Mouse (Mus musculus): ENCODE data around the gene Odf2l. TPM values are rescaled to one million over a fixed set of nuclear protein-coding genes. Genes with fewer than 3 reads are reported as not detected.

Gene Odf2l
- total RNA-seq (2021) = 10 to 100 TPM; 17.6 to 30.1 TPM

DNA sequence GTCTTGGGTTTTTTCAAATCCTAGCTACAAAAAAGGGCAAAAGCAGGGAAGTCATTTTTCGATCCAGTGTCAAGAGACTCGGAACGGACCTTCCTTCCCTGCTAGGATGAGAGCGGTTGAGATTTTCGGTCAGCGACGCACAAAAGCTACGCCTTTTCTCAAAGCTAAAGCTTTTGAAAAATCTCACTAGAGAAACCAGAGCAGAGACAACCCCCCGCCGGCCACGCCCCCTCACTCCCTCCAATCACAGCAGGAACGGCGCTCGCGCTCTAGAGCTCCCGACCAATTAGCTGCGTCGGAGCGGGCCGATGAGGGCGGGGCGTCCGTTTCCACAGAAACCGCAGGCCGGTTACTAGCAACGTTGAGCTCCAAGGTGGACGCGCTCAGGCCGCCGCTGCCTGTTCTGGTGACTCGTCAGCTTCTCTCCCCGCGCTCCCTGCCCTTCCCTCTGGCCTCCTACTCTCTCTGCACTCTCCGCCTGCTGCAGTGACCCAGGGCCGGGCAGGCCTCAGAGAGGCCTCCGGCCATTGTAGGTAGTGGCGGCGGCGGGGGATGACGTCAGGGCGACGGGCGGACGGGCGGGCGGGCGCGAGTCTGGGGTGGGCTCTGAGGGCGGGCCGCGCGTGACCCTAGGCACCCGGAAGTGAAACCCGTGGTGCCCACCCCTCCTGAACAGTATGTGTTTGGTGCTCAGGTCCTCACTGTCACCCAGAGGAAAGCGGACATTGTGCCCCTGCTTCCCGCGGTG is at the start of gene Odf2l:
Odf2l (plus strand) TSS at position 335 of the 748 bp plus-strand sequence.
- peak; percentile 98 for DNase-seq (ENCODE audit: low spot score in 2 of 2)
- intact Hi-C loops (cut with DNase I) = no loop called here

DNA sequence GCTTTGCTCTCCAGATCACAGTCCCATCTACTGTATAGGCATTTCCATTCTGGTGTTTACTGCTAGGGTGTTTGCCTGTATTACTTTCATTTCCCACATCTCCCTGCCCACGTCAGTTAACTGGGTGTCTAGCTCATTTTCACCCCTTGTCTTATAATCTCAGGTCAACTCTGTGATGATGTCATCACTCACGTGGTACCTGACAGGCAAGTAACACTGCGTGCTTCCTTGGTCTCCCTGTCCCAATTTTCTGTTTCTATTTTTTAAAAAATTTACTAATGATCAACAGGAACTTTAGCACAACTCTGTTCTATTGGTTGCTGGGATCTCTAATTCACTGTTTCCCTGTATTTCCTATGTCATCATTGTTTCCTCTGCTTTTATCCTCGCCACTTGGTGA is 49.4 kb upstream of the Odf2l start:
- no peak for DNase-seq (ENCODE audit: low spot score in 2 of 2)
- intact Hi-C loops (cut with DNase I) = no loop called here

DNA sequence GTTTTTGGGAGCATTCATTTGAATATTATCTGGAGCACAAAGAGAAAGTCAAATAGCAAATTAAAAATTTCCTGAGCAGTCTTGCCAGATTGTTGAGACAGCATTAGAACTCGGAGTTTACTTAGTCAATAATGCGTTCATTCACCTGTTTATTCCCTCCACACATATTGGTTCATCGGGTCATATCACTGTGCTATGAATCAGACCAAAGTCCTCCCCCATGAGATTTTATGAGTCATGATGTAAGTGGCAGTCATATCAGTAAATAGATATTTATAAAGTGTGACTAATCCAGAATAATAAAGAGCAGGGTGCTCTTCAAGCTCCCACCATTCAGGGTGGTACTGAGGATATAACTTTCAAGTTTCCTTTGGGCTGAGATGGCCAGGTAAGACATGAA is 46.0 kb upstream of the Odf2l start:
- no peak for DNase-seq (ENCODE audit: low spot score in 2 of 2)
- intact Hi-C loops (cut with DNase I) = no loop called here

DNA sequence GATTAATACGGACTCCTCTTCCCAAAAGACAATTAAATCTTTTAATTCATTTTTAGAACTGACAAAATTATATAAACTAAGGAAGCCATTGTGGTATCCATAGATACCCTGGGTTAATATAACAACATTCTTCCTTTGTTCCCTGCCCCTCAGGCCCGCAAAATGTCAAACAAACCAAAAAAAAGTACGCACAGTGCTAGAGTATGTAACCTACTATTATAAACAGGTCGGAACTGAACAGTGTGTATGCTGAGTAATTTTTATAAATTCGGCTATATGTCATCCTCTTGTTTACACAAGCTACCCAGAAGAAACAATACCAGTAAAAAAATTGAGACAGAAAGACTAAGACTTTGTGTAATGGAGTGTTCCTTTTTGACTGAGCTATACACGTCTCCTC is 40.0 kb upstream of the Odf2l start:
- DNase-seq (ENCODE audit: low spot score in 2 of 2) = no peak
- intact Hi-C loops (cut with DNase I) = no loop called here

DNA sequence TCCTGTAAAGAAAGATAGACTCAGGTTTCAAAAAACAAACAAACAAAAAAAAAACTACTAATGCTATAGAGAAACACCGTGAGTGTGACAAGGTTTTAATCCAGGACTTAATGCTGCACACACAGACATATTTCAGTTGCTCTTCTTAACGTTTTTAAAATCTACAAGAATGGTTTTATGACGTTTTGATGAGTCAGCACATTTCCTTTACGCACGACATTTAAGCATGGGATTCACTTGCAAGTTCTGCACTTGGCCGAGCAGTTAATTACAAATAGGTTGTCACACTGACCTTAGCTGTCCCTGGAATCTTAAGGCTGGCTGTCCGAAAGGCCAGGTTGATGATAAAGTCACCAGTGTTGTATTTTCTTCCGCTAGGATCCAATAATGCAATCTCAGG is 37.5 kb upstream of the Odf2l start:
- DNase-seq (ENCODE audit: low spot score in 2 of 2) = no peak
- intact Hi-C loops (cut with DNase I) = no loop called here

DNA sequence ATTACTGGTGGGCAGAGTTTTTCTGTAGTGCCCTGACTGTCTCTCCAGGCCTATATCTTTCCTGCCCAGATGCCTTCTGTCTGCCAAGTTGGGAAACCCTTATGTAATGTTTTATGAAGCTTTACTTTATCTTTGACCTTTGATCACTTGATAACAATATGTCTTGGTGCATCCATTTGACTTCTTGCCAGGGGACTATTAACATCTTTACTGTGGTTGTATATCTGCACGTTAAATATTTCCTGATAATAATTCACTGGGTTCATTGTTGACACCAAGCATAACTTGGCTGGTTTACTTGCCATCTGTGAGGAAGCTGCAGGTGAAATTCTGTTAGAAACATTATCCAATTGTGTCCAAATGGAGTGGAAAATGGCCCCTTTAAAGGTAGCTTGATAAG is 35.3 kb upstream of the Odf2l start:
- intact Hi-C loops (cut with DNase I) = no loop called here
- no peak for DNase-seq (ENCODE audit: low spot score in 2 of 2)

DNA sequence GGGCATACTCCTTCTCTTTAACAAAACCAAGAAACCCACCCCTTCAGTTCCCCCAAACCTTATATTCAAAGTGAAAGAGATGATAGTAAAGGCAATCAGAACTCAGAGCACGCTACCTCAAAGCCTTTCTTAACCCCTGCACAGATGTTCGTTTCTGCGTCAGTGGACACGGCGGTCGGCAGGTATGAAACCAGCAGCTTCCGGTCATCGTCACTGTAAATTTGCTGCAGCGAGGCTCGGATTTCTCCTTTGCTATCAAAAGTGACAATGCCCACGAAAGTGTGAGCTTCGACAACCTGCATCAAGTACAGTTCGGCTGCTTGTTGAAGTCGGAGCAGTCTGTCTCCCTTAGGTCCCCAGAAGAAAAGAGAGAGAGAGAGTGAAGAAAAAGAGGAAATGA is 32.2 kb upstream of the Odf2l start:
- intact Hi-C loops (cut with DNase I) = no loop called here

DNA sequence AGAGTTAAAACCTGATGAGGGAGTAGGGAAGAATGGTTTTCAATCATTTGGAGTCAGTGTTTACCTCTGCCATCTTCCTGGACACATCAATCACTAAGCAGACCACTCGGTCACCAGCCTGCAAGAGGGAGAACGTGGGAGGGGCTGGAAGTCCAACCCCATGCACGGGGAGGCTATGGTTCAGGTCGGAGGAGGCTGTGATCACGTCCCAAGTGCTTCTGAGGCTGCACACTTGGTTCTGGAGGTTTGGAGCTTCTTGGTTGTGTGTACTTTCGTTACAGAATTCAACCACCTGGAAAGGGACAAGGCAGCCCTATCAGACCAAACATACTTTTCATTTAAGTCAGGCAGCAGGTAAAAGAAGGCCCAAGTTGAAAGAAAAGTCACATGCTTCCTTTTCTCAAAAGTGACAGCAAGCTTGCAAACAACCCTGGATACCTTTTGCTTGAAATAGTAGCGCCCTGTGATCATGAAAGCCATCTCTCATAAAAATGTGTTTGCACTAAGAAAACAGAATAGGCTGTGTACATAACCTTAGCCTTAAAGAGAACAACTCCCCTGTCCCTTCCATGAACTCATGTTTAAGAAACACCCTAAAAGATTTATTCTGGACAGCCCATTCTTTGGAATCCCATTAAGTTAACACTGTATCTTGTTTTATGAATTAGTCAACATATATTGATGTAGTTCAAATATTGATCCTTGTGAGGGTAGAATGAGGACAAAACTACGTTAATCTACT is 30.4 kb upstream of the Odf2l start:
- intact Hi-C loops (cut with DNase I) = no loop called here
- DNase-seq (ENCODE audit: low spot score in 2 of 2) = no peak

More for the DNA sequence above, 32.2 kb upstream of the Odf2l start:
- no peak for DNase-seq (ENCODE audit: low spot score in 2 of 2)

DNA sequence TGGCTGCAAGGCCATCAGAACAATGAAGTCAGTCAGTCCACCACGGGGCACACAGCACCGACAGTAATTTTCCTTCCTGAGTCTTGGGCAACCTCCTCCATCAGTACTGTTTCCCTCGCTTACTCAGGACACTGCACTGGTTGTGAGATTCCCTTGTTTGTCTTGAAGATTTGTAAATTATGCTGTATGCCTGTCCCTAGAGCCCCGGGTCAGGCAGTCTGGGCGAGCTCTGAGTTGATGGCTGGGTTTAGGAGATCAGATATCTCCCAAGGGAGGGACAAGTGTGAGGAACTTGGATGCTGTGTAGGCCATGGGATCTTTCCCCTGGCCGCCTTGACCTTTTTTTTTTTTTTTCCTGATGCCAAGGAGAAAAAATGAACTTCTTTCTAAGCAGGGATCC is 19.1 kb upstream of the Odf2l start, which contains the start of gene Clca2:
Clca2 (minus strand) TSS at position 153 of the 400 bp plus-strand sequence.
- intact Hi-C loops (cut with DNase I) = no loop called here
- DNase-seq (ENCODE audit: low spot score in 2 of 2) = no peak

DNA sequence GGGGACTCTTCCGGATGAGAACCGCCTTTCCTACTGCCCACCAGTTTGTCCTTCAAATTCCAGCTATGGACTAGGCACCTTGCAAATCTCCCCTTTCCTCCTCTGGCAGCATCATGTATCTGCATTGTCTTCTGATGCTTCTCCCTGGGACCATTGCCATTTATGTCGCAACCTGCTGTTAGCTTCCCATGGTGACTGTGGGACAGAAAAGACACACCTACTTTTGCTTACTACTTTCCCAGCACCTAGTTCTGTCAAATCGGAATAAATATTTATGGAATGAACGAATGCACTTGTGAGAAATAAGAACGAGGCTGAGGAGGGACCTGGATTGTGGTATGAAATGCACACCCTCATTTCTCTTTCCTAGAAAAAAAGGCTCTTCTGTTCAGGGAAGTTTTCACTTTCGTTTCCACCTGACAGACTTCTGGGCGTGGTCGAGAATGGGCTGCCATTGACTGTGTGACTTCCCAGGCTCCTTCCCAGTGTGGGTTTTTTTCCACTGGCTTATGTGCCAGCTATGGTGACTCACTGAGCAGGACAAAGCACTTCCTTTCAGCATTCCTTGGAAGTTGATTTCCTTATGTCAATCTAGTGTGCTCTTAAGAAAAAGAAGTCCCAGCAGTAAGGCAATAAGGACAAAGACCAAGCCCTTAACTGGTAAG is 16.4 kb upstream of the Odf2l start:
- DNase-seq (ENCODE audit: low spot score in 2 of 2) = no peak
- intact Hi-C loops (cut with DNase I) = no loop called here

DNA sequence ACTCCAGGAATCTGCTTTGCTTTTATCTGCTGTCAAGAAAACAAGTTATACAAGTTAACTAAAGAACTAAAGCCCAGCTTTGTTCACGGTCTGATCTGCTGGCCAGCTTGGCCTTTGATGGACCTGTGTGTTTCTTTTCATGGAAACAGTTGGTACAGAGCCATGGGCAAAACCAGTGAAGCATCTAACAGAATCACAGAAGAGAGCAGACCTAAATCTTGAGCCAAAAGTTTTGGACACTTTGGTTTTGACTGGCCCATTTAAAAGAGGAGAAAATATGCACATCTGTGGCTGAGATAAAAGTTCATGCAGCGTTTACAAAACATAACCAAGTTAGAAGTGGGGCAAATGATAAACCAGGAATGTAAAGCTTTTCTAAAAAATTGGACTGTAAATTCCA is 15.1 kb upstream of the Odf2l start:
- intact Hi-C loops (cut with DNase I) = no loop called here
- DNase-seq (ENCODE audit: low spot score in 2 of 2) = no peak

DNA sequence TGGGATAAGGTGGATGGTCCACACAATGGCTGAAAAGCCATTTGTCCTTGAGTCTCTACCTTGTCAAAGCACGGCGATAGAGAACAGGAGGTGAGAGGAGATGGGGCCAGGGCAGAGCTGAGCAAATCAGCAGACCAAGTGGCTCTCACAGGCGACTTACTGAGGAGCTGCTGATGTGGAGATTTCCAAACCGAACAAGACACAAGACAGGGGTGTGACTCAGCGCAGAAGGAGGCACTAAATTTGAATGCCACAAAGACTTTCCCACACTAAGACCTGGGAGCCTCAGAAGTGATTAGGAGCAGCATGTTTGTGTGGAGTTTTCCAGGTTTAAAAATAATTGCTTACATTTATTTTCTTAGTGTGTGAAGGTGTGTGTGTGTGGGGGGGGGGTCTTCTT is 14.6 kb upstream of the Odf2l start:
- intact Hi-C loops (cut with DNase I) = no loop called here

DNA sequence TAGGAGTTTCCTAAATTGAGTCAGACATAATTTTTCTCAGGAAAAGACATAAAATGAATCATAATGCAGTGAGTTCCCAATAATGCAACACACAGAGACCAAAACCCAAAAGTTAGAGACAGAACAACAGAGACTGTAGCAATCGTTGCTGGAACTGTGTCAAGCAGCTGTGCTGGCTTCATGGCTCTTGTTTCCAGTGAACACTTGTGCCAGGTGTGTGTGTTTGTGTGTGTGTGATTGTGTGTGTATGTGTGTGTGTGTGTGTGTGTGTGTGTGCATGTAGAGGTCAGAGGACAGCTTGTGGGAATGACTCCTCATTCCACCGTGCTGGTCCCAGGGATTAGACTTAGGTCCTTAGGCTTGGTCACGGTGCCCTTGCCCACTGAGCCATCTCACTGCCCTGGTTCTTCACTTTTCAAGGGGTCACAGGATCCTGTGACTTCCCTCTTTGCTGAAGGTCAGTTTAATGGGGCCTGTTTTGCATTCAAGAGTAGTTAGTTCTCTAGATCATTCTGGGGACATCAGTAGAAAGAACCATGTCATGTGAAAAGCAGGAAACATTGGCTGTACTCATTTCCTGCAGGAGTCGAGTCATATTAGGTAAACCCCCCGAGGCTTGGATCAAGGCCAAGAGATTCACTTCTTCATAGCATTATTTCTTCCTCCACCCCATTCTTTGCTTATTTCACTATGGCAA is 13.2 kb upstream of the Odf2l start:
- no peak for DNase-seq (ENCODE audit: low spot score in 2 of 2)
- intact Hi-C loops (cut with DNase I) = no loop called here

More for the DNA sequence above, 14.6 kb upstream of the Odf2l start:
- no peak for DNase-seq (ENCODE audit: low spot score in 2 of 2)

DNA sequence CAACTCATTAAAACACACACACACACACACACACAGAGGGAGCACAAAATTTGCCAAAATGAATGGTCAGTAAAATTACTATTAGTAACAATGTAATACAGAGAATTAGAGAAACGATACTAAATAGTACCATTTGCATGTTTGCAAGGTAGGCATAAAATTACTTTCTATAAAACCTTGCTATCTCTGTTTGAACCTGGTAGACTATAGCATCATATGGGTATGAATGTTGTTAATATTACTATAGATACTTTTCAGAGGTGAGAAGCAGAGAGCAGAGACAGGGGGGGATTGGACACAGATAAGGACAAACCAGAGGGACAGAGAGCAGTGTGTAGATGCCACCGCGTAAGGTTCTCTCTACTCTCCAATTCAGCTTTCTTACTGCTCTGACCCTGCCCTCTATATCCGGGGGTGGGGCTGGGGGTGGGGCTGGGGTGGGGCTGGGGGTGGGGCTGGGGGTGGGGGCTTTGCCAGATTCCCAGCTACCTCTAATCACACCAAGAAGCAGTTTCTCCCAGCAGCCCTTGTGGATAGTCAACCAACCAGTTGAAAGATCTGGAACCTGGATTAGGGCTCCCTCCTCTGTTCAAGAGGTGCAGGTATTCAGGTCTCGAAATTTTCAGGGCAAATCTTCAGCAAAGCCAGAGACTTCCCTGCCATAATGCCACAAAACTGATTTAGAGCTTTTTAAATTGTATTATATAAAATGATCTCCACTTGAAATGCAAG is 12.4 kb upstream of the Odf2l start:
- intact Hi-C loops (cut with DNase I) = no loop called here
- DNase-seq (ENCODE audit: low spot score in 2 of 2) = no peak

DNA sequence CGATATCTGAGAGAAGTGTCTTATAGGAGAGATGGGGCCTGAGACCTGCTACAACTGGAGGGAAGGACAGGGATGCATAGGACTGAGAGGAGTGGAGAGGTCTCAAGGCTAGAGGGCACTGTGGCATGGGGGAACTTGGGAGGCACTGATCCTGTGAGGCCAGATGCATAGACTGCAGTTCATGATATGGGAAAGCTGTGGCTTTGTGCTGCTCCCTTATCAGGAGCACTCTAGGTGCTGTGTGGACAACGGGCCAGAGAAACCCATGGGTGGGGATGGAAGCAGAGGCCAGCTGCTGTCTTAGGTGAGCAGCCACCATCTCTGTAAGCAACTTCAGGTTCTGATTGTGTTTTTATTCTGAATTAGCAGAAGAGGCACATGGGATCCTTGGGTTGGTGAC is 3.2 kb upstream of the Odf2l start:
- intact Hi-C loops (cut with DNase I) = no loop called here
- DNase-seq (ENCODE audit: low spot score in 2 of 2) = no peak

DNA sequence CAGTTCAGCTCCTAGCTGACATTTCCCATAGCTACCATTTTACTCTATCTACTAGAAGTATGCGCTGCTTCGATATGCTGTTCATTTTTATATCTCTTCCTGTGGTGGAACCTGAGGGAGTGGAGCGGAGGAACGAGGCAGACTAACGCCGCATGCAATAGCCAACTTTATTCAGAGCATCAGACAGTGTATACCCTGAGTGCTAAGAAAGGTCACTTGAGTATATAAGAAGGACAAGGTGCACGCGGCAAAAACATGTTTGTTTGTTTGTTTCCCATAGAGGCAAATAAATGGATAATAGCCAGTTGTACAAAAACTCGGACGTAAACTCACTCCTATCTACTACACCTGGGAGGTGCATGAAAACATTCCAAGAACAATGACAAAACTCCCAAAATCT is 751 bp upstream of the Odf2l start:
- DNase-seq (ENCODE audit: low spot score in 2 of 2) = no peak
- intact Hi-C loops (cut with DNase I) = no loop called here

DNA sequence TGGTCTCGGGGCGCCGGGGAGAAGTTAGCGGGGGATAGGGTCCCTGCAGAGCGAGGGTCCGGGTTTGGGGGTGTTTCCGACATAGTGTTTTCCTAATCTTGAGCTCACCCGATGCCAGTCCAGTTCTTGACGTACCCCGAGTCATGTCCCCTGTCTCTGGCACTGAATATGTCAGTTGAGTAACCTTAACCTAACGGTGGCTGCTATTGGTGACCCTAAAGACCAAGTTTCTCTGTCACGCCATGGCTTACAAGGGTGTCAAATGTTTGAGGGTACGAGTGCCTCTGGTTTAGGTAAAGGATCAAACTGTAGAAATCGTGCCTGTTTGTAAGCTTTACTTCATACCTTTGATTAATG is 592 bp downstream of the Odf2l start:
- intact Hi-C loops (cut with DNase I) = no loop called here
- DNase-seq (ENCODE audit: low spot score in 2 of 2) = no peak

DNA sequence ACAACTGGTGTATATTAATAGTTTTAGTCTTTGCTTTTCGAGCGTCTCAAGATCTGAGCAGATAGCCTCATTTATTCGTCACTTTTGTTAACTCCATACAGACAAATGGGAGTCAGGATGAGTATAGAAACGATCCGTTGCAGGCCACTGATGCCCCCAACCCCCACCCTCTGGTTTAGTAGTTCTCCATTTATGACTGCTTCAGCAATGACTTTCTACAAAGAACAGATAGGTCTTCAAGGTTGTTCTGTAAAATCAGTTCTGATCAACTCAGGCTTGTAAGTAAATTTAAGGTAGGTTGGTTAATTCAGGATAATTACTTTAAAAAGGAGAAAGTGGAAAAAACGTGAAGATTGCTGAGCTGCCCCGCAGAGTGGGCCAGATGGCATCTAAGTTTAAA is 1.0 kb downstream of the Odf2l start:
- DNase-seq (ENCODE audit: low spot score in 2 of 2) = no peak
- intact Hi-C loops (cut with DNase I) = no loop called here

DNA sequence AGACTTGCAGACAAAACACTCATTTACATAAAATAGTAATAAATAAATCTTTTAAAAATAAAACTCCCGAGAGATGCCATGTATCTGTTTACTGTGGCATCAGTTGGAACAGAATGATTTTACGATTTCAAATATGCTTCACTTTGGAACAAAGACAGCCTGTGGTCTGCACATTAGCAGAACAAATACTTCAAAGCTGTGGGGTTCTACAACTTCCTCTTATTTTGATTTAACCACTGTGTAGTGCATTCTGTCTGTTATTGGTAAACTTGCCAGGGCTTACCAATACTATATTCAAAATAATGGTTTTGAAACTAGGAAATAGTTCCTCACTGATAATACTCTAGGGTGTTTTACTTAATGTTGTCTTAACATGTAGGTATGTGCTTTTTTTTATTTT is 8.2 kb downstream of the Odf2l start:
- intact Hi-C loops (cut with DNase I) = loop anchor here (10.0 kb wide), 2 partner anchors 302 to 402 kb away; partner anchors contain the start of gene Sh3glb1

More for the DNA sequence above, 8.2 kb downstream of the Odf2l start:
- DNase-seq (ENCODE audit: low spot score in 2 of 2) = no peak
